Comparison of ENCODE assay signal across 10 mouse cellular contexts in the genomic region with DNA sequence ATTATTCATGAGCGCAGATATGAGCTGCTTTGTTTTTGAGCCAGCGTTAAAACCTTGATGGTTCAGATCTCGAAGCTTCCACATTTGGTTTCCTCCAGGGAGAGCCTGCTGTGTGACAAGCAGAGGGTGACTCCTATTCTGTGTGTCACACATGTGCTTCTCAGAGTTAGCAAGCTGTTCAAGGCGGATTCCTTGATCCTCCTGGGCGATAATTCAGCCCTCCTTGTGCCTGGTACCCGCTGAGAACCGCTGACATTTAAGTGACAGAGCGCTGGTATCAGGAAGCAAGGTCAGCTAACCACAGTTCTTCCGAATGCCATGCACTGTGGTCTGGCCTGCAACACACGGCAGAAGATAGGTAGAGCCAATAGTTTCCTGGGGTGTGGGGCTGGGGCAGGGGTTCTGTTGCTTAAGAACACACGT.
A peak's percentile ranks its signal among the peaks of the same experiment; 100 is the strongest.
DNase-seq lines count a peak whose midpoint lies in the region; ATAC-seq lines count a peak whose summit lies in the region.
"Had no signal": no experiment of that assay in that cellular context is flagged by ENCODE, and none has a peak within 500 bp of the region (broad histone marks: within the 10 kb centered on the region; RNA-seq: fewer than 3 reads in every experiment).

No protein-coding gene starts in this region.

- DNase-seq in embryo, embryonic 10 days (ENCODE audit: low spot score): peak; percentile 28
- no peak for DNase-seq in embryo, embryonic 11 days
- peak; percentile 5 for DNase-seq in thymus, postnatal 25 days
- no peak for DNase-seq in thymus, adult 18-20 months
- no peak for DNase-seq in gastrocnemius, postnatal 25 days
- no peak for DNase-seq in lung, postnatal 10 days
- DNase-seq in adipocyte (ENCODE audit: low spot score): no peak
- DNase-seq: kidney, postnatal 4 days; lung, adult 2 months had no signal

- peak; percentile 45 for ATAC-seq in megakaryocyte, adult 5-6 weeks (ENCODE audit: poor library complexity, severe bottlenecking)

Comparison
In these comparisons a context has a peak if more than half of its experiments do, and no peak if none do; other contexts are left out.
1. DNase-seq: peak in embryo, embryonic 10 days (single experiment) and thymus, postnatal 25 days (single experiment); none in embryo, embryonic 11 days (single experiment), thymus, adult 18-20 months (0 of 2), gastrocnemius, postnatal 25 days (single experiment), lung, postnatal 10 days (single experiment) and adipocyte (single experiment).